Mouse (Mus musculus): ENCODE measurements around the gene Map3k9. TPM values are rescaled to one million over a fixed set of nuclear protein-coding genes. Genes with fewer than 3 reads are reported as not detected.
A peak's percentile ranks its signal among the peaks of the same experiment; 100 is the strongest.

The Map3k9 gene
- polyA plus RNA-seq, 1 experiment from 2014 or later: 1.9 TPM

GRCm38 (mm10) chr12:81810417-81810816 is 29.4 kb upstream of the Map3k9 start:
- no peak overlapping the region for H3K4me3 ChIP-seq (ENCODE audit: low read length)
- H3K27ac ChIP-seq (ENCODE audit: low read depth, low read length): no peak overlapping the region
- H3K4me1 ChIP-seq (ENCODE audit: control insufficient read depth, insufficient read depth, low read length): peaks cover 3% of the 10 kb centered on the region; the same call in 1 of the 2 replicates
- 33% methylated on average over 8 of the region's 8 CpGs for WGBS
- no peaks in the 10 kb centered on the region for H3K36me3 ChIP-seq (ENCODE audit: control insufficient read depth, insufficient read depth, low read length)
- H3K27me3 ChIP-seq (ENCODE audit: control insufficient read depth, insufficient read depth, low read length): no peaks in the 10 kb centered on the region
- no peak for ATAC-seq (ENCODE audit: low FRiP score, low TSS enrichment)
- H3K9me3 ChIP-seq (ENCODE audit: control insufficient read depth, low read length): no peaks in the 10 kb centered on the region
- no peak overlapping the region for H3K9ac ChIP-seq (ENCODE audit: low read depth, low read length)
- no peak overlapping the region for H3K4me2 ChIP-seq (replicated peaks; ENCODE audit: low read depth, low read length)

- H3K27ac ChIP-seq (ENCODE audit: low read depth, low read length): no peak overlapping the region
- H3K9me3 ChIP-seq (ENCODE audit: control insufficient read depth, low read length): no peaks in the 10 kb centered on the region
- ATAC-seq (ENCODE audit: low FRiP score, low TSS enrichment): no peak
- peaks cover 3% of the 10 kb centered on the region; the same call in 1 of the 2 replicates for H3K4me1 ChIP-seq (ENCODE audit: control insufficient read depth, insufficient read depth, low read length)
- no peak overlapping the region for H3K4me2 ChIP-seq (replicated peaks; ENCODE audit: low read depth, low read length)
- H3K36me3 ChIP-seq (ENCODE audit: control insufficient read depth, insufficient read depth, low read length): no peaks in the 10 kb centered on the region
- H3K4me3 ChIP-seq (ENCODE audit: low read length): no peak overlapping the region
- WGBS: 55% methylated on average over 2 of the region's 2 CpGs
- H3K9ac ChIP-seq (ENCODE audit: low read depth, low read length): no peak overlapping the region
- no peaks in the 10 kb centered on the region for H3K27me3 ChIP-seq (ENCODE audit: control insufficient read depth, insufficient read depth, low read length)
Observed at GRCm38 (mm10) chr12:81808596-81808995, 27.6 kb upstream of the Map3k9 start.

GRCm38 (mm10) chr12:81807953-81808352 is 27.0 kb upstream of the Map3k9 start:
- WGBS: 25% methylated on average over 11 of the region's 11 CpGs

GRCm38 (mm10) chr12:81807529-81807837 is 26.5 kb upstream of the Map3k9 start:
- H3K36me3 ChIP-seq (ENCODE audit: control insufficient read depth, insufficient read depth, low read length): no peaks in the 10 kb centered on the region
- H3K4me3 ChIP-seq (ENCODE audit: low read length): peak overlapping the region; percentile 24
- peak; percentile 10; the same call in 1 of the 2 replicates for ATAC-seq (ENCODE audit: low FRiP score, low TSS enrichment)
- no peak overlapping the region for H3K9ac ChIP-seq (ENCODE audit: low read depth, low read length)
- no peaks in the 10 kb centered on the region for H3K27me3 ChIP-seq (ENCODE audit: control insufficient read depth, insufficient read depth, low read length)
- 2% methylated on average over 7 of the region's 7 CpGs for WGBS
- no peak overlapping the region for H3K27ac ChIP-seq (ENCODE audit: low read depth, low read length)
- H3K9me3 ChIP-seq (ENCODE audit: control insufficient read depth, low read length): no peaks in the 10 kb centered on the region
- H3K4me1 ChIP-seq (ENCODE audit: control insufficient read depth, insufficient read depth, low read length): peaks cover 3% of the 10 kb centered on the region; the same call in 1 of the 2 replicates
- peak overlapping the region; percentile 45 for H3K4me2 ChIP-seq (replicated peaks; ENCODE audit: low read depth, low read length)

More at GRCm38 (mm10) chr12:81807953-81808352, 27.0 kb upstream of the Map3k9 start:
- H3K9me3 ChIP-seq (ENCODE audit: control insufficient read depth, low read length): no peaks in the 10 kb centered on the region
- H3K4me1 ChIP-seq (ENCODE audit: control insufficient read depth, insufficient read depth, low read length): peaks cover 3% of the 10 kb centered on the region; the same call in 1 of the 2 replicates
- ATAC-seq (ENCODE audit: low FRiP score, low TSS enrichment): no peak
- peak overlapping the region; percentile 24; the same call in 1 of the 2 replicates for H3K4me3 ChIP-seq (ENCODE audit: low read length)
- H3K9ac ChIP-seq (ENCODE audit: low read depth, low read length): no peak overlapping the region
- no peaks in the 10 kb centered on the region for H3K36me3 ChIP-seq (ENCODE audit: control insufficient read depth, insufficient read depth, low read length)
- peak overlapping the region; percentile 45 for H3K4me2 ChIP-seq (replicated peaks; ENCODE audit: low read depth, low read length)
- H3K27me3 ChIP-seq (ENCODE audit: control insufficient read depth, insufficient read depth, low read length): no peaks in the 10 kb centered on the region
- H3K27ac ChIP-seq (ENCODE audit: low read depth, low read length): no peak overlapping the region

- ATAC-seq (ENCODE audit: low FRiP score, low TSS enrichment): peak; percentile 63
- H3K27me3 ChIP-seq (ENCODE audit: control insufficient read depth, insufficient read depth, low read length): no peaks in the 10 kb centered on the region
- H3K9me3 ChIP-seq (ENCODE audit: control insufficient read depth, low read length): no peaks in the 10 kb centered on the region
- WGBS: 20% methylated on average over 16 of the region's 17 CpGs
- H3K4me1 ChIP-seq (ENCODE audit: control insufficient read depth, insufficient read depth, low read length): peaks cover 3% of the 10 kb centered on the region; the same call in 1 of the 2 replicates
- H3K4me2 ChIP-seq (replicated peaks; ENCODE audit: low read depth, low read length): peak overlapping the region; percentile 45
- H3K36me3 ChIP-seq (ENCODE audit: control insufficient read depth, insufficient read depth, low read length): no peaks in the 10 kb centered on the region
- peak overlapping the region; percentile 24 for H3K4me3 ChIP-seq (ENCODE audit: low read length)
- no peak overlapping the region for H3K9ac ChIP-seq (ENCODE audit: low read depth, low read length)
- no peak overlapping the region for H3K27ac ChIP-seq (ENCODE audit: low read depth, low read length)
Observed at GRCm38 (mm10) chr12:81806759-81807528, 26.0 kb upstream of the Map3k9 start.

GRCm38 (mm10) chr12:81806114-81806513 is 25.1 kb upstream of the Map3k9 start:
- no peaks in the 10 kb centered on the region for H3K36me3 ChIP-seq (ENCODE audit: control insufficient read depth, insufficient read depth, low read length)
- no peaks in the 10 kb centered on the region for H3K27me3 ChIP-seq (ENCODE audit: control insufficient read depth, insufficient read depth, low read length)
- no peak overlapping the region for H3K4me3 ChIP-seq (ENCODE audit: low read length)
- H3K4me1 ChIP-seq (ENCODE audit: control insufficient read depth, insufficient read depth, low read length): peaks cover 3% of the 10 kb centered on the region; the same call in 1 of the 2 replicates
- H3K9me3 ChIP-seq (ENCODE audit: control insufficient read depth, low read length): no peaks in the 10 kb centered on the region
- no peak for ATAC-seq (ENCODE audit: low FRiP score, low TSS enrichment)
- no peak overlapping the region for H3K9ac ChIP-seq (ENCODE audit: low read depth, low read length)
- WGBS: 88% methylated on average over 5 of the region's 5 CpGs
- H3K4me2 ChIP-seq (replicated peaks; ENCODE audit: low read depth, low read length): no peak overlapping the region
- H3K27ac ChIP-seq (ENCODE audit: low read depth, low read length): no peak overlapping the region

- Histone ChIP-seq H3K4me3 (ENCODE audit: low read length) (no peak overlapping the region), H3K4me2 (replicated peaks; ENCODE audit: low read depth, low read length) (no peak overlapping the region), H3K4me1 (ENCODE audit: control insufficient read depth, insufficient read depth, low read length) (peaks cover 3% of the 10 kb centered on the region; the same call in 1 of the 2 replicates), H3K27ac (ENCODE audit: low read depth, low read length) (no peak overlapping the region), H3K36me3 (ENCODE audit: control insufficient read depth, insufficient read depth, low read length) (no peaks in the 10 kb centered on the region), H3K9ac (ENCODE audit: low read depth, low read length) (no peak overlapping the region), H3K27me3 (ENCODE audit: control insufficient read depth, insufficient read depth, low read length) (no peaks in the 10 kb centered on the region), H3K9me3 (ENCODE audit: control insufficient read depth, low read length) (no peaks in the 10 kb centered on the region)
- 14% methylated on average over 7 of the region's 7 CpGs for WGBS
- ATAC-seq (ENCODE audit: low FRiP score, low TSS enrichment): no peak; the same call in 1 of the 2 replicates
Observed at GRCm38 (mm10) chr12:81803803-81804202, 22.8 kb upstream of the Map3k9 start.

- Histone ChIP-seq H3K9ac (ENCODE audit: low read depth, low read length) (no peak overlapping the region), H3K4me1 (ENCODE audit: control insufficient read depth, insufficient read depth, low read length) (peaks cover 3% of the 10 kb centered on the region; the same call in 1 of the 2 replicates), H3K27me3 (ENCODE audit: control insufficient read depth, insufficient read depth, low read length) (no peaks in the 10 kb centered on the region), H3K27ac (ENCODE audit: low read depth, low read length) (no peak overlapping the region), H3K36me3 (ENCODE audit: control insufficient read depth, insufficient read depth, low read length) (no peaks in the 10 kb centered on the region), H3K4me2 (replicated peaks; ENCODE audit: low read depth, low read length) (no peak overlapping the region), H3K4me3 (ENCODE audit: low read length) (no peak overlapping the region), H3K9me3 (ENCODE audit: control insufficient read depth, low read length) (no peaks in the 10 kb centered on the region)
- no peak for ATAC-seq (ENCODE audit: low FRiP score, low TSS enrichment)
- 89% methylated on average over 3 of the region's 3 CpGs for WGBS
Observed at GRCm38 (mm10) chr12:81803016-81803415, 22.0 kb upstream of the Map3k9 start.

GRCm38 (mm10) chr12:81801134-81801533 is 20.2 kb upstream of the Map3k9 start:
- Histone ChIP-seq H3K36me3 (ENCODE audit: control insufficient read depth, insufficient read depth, low read length) (no peaks in the 10 kb centered on the region), H3K4me3 (ENCODE audit: low read length) (no peak overlapping the region), H3K27ac (ENCODE audit: low read depth, low read length) (no peak overlapping the region), H3K4me2 (replicated peaks; ENCODE audit: low read depth, low read length) (no peak overlapping the region), H3K4me1 (ENCODE audit: control insufficient read depth, insufficient read depth, low read length) (no peaks in the 10 kb centered on the region), H3K9ac (ENCODE audit: low read depth, low read length) (no peak overlapping the region), H3K27me3 (ENCODE audit: control insufficient read depth, insufficient read depth, low read length) (no peaks in the 10 kb centered on the region), H3K9me3 (ENCODE audit: control insufficient read depth, low read length) (no peaks in the 10 kb centered on the region)
- WGBS: 87% methylated on average over 9 of the region's 9 CpGs
- ATAC-seq (ENCODE audit: low FRiP score, low TSS enrichment): no peak

Measured in kidney, embryonic 14.5 days (tissue).